Mouse (Mus musculus) C3H10T1/2 (cell line): ENCODE measurements around the gene Olfr825. TPM values are rescaled to one million over a fixed set of nuclear protein-coding genes. Genes with fewer than 3 reads are reported as not detected.

ENCODE experiments used
- polyA plus RNA-seq, 2 experiments: library from polyadenylated mRNA; unstranded; fragments of >200 nt; fragmentation: generic; extraction: Trizol; gene quantifications; one replicate each; pipeline ENCODE4 v1.2.1; 2012; ENCODE audit warnings: missing spikeins in 2 of 2

Gene Olfr825
- polyA plus RNA-seq = not detected

GRCm38 (mm10) chr10:130166666-130167065 is at the start of gene Olfr825:
TSS of gene Olfr825 (minus strand) at chr10:130166766.

GRCm38 (mm10) chr10:130214303-130214702 is 47.7 kb upstream of the Olfr825 start, which contains the start of gene Olfr827:
TSS of gene Olfr827 (minus strand) at chr10:130214403.

GRCm38 (mm10) chr10:130184086-130184485 is 17.5 kb upstream of the Olfr825 start, which contains the start of gene Olfr826:
TSS of gene Olfr826 (minus strand) at chr10:130184186.

GRCm38 (mm10) chr10:130129900-130130299 is 36.7 kb downstream of the Olfr825 start, which contains the start of gene Olfr824:
TSS of gene Olfr824 (minus strand) at chr10:130130000.

GRCm38 (mm10) chr10:130115283-130115682 is 51.3 kb downstream of the Olfr825 start, which contains the start of gene Olfr823:
TSS of gene Olfr823 (minus strand) at chr10:130115383.

Other genes starting within 250 kb of the Olfr825 start
- not detected for gene Olfr818, start 217.7 kb downstream of the Olfr825 start, polyA plus RNA-seq
- not detected for gene Olfr819, start 199.5 kb downstream of the Olfr825 start, polyA plus RNA-seq
- gene Olfr247, start 190.6 kb downstream of the Olfr825 start, polyA plus RNA-seq = not detected
- not detected for gene Gm10310, start 181.7 kb downstream of the Olfr825 start, polyA plus RNA-seq
- gene Olfr820, start 154.1 kb downstream of the Olfr825 start, polyA plus RNA-seq = not detected
- gene Olfr821, start 136.4 kb downstream of the Olfr825 start, polyA plus RNA-seq = not detected
- gene Olfr822, start 95.6 kb downstream of the Olfr825 start, polyA plus RNA-seq = not detected
- gene Olfr823, start 51.4 kb downstream of the Olfr825 start, polyA plus RNA-seq = not detected
- gene Olfr824, start 36.8 kb downstream of the Olfr825 start, polyA plus RNA-seq = not detected
- not detected for gene Olfr826, start 17.4 kb upstream of the Olfr825 start, polyA plus RNA-seq
- not detected for gene Olfr827, start 47.6 kb upstream of the Olfr825 start, polyA plus RNA-seq
- not detected for gene Neurod4, start 113.5 kb upstream of the Olfr825 start, polyA plus RNA-seq
- not detected for gene Tespa1, start 156.1 kb upstream of the Olfr825 start, polyA plus RNA-seq
- not detected for gene Vmn2r84, start 227.6 kb upstream of the Olfr825 start, polyA plus RNA-seq